Mouse (Mus musculus) erythroid progenitor cell, adult 5-6 weeks (primary cell): ENCODE results near the gene Stmn1. TPM values are rescaled to one million over a fixed set of nuclear protein-coding genes. Genes with fewer than 3 reads are reported as not detected.

Experiments
- ATAC-seq: replicated peaks from 2 replicates; pipeline ENCODE4 v1.8.0; 2016; ENCODE audit warnings: moderate number of reproducible peaks, mild to moderate bottlenecking, moderate TSS enrichment, inconsistent platforms; ENCODE audit not compliant: poor library complexity, low FRiP score, severe bottlenecking
- total RNA-seq, 2 experiments: library from RNA; stranded (forward) in 1 of 2; stranded (reverse) in 1 of 2; fragments of 150-400 nt in 1 of 2; fragments of 186-747, 209-891 nt in 1 of 2; gene quantifications; 2 replicates each; pipeline versions ENCODE4 v1.2.3 to v1.2.4; 2015 to 2017; ENCODE audit warnings: low replicate concordance in 2 of 2

Stmn1 gene
- total RNA-seq (2015; ENCODE audit: low replicate concordance) (429 and 552 TPM in 2 replicates), total RNA-seq (2017; ENCODE audit: low replicate concordance) (378 and 383 TPM in 2 replicates)

DNA sequence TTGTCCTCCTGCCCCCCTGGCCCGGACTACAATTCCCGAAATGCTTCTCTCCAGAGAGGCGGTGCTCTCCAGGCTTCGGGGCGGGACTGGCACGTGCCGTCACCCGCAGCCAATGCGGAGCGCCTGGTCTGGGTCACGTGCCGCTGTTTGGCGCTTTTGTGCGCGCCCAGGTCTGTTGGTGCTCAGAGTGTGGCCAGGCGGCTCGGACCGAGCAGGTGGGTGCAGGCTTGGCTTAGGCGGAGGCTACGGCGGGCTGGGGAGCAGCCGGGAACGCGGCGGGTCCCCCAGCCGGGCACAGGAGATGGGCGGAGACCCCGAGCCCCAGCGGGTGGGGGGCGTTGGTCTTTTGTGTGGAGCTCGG lies at the start of gene Stmn1:
Stmn1 (plus strand) TSS at position 106 of the 361 bp plus-strand sequence.
- ATAC-seq, result peak; percentile 90

DNA sequence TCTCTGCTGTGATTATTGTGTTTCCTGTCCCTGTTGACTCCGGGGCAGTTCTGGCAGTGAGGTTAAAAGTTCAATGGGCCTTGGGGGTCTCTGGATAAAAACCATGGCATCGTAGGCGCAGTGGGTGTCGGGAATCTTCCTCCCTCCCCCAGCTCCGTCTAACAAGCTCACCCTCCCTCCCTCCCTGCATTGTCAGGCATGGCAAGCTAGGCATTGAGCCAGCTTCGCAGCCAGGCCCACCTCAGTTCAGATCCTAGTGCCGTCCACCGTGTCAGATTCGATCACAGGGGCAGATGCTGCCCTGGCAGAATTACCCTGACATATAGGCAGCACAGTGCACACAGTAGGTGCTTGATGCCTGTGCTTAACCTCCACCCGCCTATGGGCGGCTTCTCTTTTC lies 46.1 kb upstream of the Stmn1 start:
- no peak for ATAC-seq

DNA sequence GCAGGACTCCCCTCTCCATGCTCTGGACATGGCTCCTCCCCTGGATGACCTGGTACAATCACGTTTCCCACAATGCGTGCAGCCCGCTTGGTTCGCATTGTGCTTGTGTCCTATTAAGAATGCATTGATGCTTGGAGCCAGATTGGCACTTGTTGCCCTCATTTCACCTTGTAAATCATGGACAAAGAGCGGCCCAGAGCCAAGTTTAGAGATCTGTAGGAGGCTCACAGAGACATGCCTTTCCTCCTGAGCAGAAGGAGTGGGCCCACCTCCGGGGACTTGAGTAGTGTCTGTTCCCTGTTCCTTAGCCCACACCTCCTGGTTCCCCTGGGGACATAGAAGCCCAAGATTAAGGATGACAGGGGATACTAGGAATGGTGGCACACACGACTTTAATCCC lies 44.2 kb upstream of the Stmn1 start:
- no peak for ATAC-seq

DNA sequence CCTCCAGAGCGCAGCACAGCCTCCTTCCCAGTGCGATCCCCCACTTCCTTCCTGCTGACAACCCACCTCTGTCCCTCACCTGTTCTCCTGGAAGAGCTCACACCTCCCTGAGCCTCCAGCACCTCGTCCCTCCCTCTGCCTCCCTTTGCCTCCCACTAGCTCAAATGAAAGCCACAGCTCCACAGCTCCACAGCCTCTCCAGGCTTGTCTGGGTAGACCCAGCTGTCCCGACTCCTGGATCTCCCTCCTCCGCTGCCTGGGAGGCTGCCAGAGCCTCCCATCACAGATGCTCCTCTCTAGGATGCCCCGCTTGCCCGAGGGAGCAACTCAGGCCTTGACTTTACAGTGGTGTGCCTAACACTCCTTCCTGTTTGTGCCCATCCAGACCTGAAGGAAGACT lies 43.0 kb upstream of the Stmn1 start:
- no peak for ATAC-seq

DNA sequence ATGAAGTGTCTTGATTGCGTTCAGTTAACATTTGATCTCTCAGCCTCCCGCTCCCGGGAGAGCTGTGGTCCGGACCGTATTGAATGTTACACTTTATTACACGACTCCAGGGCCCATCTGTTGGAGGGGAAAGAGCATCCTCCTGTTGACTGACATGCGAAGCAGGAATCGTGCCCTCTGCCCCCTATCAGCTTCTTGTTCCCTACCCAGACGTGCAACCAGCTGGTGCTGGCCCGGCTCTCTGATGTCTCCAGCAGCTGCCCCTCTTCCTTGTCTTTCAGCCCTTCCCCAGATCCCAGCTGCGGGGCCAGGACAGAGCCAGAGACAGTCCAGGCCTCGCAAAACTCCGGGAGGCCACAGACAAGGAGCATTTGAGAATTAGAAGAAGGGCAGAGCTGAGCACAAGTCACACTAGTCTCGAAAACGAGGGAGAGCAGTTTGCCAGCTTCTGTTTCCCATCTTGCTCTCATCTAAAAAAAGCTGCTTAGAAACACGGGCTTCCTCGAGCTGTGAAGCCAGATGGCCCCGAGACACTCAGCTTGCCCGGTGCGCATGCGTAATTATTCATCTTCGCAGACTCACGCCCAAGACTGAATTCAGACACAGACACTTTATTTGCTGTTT lies 37.6 kb upstream of the Stmn1 start:
- no peak for ATAC-seq

DNA sequence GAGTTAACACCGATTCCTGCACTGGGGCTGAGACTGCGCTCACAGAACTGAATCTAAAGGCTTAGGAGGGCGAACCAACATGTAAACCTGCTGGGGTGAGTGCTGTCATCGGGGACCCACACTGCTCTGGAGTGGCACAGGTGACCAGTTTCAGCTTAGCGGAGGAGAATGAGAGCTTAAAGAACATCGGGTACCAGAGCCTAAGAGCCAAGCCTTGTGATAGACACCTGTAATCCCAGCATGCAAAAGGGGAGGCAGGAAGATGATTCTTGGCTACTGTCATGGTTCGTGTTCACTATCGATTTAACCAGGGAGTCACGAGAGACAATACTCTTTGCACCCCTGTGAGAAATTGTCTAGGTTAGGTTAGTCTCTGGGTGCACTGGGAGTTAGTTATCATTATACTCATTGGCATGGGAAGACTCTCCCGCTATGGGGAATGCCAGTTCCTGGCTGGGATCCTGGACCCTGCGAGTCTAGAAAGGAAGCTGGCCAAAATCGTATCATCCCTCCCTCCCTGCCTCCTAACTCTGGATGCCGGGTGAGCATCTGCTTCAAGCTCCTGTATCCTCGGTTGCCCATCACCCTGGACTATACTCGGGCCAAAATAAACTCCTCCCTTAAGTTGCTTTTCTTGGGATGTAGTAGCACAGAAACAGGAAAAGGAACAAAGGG lies 35.3 kb upstream of the Stmn1 start:
- ATAC-seq, result no peak

DNA sequence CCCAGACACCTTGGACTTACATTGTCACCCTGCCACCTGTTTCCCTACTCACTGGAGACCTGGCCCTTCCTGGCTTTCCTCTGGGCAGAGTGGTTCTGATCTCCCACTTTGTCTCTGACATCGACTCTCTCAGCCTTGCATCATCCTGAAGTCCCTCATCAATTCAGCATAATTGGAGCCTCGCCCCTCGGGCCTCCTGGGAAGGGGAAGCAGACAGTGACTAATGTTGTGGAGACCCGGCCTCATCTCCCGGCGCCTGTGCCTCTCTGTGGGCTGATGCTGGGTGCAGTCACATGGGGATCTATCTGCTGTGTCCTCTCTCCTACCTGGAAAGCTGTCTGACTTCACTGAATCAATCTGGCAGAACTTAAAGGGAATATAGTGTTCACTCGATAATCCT lies 31.9 kb upstream of the Stmn1 start:
- no peak for ATAC-seq

DNA sequence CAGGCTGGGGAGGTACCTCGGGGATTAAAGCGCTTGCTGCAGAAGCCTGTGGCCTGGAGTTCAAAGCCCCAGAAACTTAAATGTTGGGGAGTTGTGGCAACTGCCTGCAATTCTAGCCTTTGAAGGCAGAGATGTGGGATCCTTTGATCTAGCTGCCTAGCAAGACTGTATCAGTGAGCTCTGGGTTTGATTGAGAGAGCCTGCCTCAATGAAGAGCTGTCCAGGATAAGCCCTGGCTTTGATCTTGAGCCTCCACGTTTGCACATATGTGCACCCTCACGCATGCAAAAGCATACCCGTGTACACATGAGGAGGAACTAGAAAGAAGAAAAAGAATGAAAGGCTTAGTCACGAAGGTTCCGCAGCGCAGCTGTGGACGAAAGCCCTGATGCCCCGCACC lies 31.5 kb upstream of the Stmn1 start:
- no peak for ATAC-seq

DNA sequence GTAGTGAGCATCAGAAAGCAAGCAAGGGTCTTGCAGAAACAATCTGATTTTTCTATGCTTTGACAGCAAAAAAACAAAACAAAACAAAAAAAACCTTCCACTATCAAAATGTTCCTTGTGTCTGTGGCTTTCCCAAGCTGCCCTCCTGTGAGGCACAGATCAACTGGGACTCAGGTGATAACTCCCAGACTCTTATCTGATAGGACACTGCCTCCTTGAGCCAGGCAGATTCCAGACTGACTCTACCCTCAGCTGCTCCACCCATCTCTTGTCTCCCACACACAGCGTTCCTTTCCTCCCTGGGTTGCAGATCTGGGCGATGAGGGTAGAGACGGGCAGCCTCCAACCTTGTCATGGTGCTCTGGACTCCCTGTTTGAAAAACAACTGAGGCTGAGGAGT lies 29.0 kb upstream of the Stmn1 start:
- peak; percentile 75 for ATAC-seq

DNA sequence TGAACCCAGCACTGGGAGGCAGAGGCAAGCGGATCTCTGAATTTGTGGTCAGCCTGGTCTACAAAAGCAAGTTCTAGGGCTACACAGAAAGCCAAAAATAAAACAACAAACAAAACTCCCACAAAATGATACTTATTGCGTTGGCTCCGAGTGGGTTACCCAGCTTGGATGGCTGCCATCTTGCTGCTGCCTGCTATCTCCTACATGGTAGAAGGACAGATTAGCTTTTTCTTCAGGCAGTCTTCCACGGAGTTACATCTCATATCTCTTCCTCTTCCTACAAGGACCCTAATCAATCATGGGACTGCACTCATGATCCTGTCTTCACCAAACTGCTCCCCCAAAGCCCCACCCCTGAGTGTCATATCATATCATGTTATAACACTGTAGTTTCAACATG lies 28.2 kb upstream of the Stmn1 start:
- ATAC-seq, result no peak

DNA sequence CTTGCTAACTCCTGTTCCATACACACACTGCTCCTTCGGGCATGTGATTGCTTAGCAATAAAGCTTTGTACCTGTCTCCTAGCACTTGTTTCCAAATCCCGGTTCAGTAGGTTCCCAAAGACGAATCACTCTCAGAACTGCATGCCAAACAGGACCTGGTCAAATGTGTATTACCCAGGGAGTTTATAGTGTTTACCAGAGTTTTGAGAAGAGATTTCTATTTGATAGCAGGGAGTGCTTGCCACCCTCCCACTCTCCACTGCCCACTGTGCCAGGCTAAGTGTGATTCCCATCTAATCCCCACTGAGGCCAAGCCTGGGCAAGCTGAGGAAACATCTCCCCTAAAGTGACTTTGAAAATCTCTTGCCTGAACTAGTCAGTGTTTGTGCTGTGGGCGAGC lies 25.9 kb upstream of the Stmn1 start:
- no peak for ATAC-seq

DNA sequence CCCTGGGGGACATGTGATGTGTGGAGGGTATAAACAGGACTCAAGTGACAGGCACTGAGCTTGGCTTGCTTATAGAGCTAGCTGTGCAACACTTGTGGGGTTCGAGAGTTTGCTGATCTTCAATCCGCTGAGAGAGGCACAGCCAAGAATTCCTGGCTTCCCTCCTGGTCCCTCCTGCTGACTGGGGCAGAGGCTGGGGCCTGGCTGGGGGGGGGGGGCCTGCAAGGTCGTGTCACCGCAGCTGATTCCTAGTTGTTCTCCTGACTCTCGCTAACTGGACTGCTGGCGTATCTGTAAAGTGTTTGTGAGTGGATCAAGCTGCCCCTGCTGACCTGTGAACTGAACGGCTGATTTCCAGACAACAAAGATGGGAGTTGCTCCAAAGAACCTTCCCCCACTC lies 24.5 kb upstream of the Stmn1 start:
- ATAC-seq, result no peak

DNA sequence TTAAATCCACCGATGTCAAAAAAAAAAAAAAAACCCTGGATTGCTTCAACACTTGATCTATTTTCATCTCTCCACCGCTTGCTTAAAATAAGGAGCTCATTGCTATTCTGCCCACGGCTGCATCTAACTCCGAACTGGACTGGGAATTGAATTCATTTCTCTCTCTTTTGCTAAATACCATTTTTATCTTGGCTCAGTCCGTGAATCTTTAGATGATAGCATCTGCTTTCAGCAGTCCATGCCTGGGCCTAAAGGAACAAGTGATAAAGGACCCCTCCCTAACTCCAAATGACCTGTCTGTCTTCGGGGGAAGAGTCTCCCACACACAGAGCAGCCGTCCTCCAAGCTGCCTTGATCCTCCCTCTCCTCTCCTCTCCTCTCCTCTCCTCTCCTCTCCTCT lies 23.2 kb upstream of the Stmn1 start:
- no peak for ATAC-seq

DNA sequence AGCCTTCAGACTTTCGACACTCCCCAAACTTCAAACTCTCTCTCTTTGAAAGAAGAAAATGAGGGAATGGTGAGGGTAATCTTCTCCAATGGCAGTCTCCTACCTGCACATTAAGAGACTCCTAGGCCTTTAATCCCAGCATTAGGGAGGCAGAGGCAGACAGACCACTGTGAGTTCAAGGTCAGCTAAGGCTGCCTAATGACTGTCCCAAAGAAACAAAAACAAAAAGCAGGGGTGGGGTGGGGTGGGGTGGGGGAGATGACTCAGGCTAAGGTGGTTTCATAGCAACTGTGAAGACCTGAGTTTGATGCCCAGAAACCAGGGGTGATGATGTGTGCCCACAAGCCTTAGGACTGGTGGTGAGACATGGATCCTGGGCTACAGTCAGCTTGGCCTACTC lies 22.6 kb upstream of the Stmn1 start:
- no peak for ATAC-seq

DNA sequence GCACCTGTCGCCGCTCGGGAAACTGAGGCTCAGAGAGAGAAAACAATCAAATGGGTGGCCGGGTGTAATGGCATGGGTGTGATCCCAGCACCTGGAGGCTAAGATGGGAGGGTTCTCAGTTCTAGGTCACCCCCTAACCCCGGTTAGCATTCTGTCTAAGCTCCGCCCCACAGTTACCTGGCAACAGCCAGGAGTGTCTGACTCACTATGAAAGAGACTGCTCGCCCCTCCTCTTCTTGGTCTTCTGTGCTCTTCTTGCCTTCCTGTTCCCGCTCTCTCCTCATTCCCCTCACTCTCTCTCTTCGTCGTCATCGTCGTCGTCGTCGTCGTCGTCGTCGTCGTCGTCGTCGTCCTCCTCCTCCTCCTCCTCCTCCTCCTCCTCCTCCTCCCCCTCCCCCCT lies 20.2 kb upstream of the Stmn1 start:
- no peak for ATAC-seq

DNA sequence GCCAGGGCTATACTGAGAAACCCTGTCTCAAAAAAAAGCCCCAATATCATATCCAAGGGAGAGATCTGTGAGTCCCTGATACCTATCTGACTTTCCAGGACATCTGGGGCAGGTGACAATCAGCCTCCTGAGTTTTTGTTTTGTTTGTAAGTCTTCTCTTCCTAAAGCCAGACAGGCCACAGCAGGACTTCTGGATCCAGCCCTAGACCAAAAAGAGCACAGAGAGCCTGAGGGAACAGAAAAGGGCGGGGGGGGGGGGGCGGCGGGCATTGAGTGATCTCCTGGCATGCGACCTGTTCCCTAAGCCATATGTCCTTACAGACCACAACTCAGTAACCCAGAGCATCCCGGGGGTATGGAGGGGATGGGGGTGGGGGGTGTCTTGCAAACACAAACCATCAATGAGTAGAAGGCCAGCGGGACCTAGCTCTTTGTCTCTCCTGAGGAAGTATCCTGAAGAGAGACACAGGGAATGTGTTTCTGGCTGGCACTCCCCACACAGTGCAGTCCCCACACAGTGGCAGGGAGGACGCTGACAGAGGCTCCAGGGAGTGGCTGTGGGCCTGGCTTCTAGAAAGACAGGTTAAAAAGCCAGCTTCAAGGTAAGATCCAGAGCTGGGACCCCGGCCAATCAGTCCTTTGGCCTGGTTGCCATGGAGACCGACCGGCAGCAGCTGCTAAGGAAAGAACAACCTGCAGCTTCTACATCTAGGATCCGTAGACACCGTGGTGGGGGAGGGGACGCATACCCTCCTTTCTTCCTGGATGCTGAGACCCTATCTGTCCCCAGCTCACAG lies 18.3 kb upstream of the Stmn1 start:
- no peak for ATAC-seq

DNA sequence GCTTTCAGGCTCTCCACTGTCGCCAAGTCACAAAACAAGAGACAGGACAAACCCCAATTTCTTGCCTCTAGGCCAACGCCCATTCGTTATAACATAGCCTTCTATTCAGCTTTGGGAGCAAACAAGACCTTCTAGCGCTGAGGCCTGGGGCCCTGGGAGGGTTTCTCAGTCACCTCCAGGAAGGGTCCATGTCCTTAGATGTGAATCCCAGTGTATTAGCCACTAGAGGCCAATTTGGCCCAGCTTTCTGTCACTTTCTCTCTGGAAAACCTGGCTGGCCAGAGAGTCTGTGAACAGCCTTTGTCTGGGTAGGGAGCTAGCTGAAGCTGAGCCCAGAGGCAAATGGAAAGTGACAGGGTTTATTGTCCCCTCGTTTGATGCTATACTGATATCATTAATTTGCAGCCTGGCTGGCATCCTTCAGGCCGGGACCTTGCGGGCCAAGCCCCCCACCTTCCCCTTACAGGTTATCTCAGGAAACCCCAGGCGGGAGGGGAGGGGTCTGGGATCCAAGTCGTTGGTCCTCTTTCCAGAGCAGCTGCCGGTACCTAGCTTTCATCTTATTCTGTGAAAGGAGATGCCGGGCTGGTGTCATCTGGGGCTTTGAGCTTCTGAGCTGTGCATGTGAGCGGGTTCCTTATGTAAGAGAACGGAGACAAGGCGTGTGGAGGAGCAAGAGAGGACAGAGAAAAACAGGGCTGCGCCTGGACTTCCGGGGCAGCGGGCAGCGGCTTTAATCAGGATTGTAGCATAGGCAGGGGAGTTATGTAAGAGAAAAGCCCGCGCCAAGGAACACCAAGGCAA lies 17.5 kb upstream of the Stmn1 start:
- ATAC-seq, result no peak

DNA sequence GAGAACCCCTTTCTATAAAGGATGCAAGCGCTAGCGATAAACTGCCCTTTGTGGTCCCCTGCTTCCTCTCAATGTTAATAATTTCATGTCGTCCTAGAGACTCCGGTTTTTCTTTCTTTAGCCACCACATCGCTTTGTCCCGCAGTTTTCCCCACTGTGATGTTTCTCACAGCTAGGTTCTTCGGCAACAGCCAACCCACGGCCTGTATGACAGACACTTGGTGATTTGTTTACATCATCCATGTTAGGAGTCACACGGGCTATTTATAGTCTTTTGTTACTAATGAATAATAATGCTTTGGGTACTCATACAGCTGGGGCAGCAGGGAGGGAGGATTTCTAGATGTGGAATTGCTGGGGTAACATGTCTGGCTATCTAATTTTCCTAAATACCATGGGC lies 16.6 kb upstream of the Stmn1 start:
- ATAC-seq, result no peak

DNA sequence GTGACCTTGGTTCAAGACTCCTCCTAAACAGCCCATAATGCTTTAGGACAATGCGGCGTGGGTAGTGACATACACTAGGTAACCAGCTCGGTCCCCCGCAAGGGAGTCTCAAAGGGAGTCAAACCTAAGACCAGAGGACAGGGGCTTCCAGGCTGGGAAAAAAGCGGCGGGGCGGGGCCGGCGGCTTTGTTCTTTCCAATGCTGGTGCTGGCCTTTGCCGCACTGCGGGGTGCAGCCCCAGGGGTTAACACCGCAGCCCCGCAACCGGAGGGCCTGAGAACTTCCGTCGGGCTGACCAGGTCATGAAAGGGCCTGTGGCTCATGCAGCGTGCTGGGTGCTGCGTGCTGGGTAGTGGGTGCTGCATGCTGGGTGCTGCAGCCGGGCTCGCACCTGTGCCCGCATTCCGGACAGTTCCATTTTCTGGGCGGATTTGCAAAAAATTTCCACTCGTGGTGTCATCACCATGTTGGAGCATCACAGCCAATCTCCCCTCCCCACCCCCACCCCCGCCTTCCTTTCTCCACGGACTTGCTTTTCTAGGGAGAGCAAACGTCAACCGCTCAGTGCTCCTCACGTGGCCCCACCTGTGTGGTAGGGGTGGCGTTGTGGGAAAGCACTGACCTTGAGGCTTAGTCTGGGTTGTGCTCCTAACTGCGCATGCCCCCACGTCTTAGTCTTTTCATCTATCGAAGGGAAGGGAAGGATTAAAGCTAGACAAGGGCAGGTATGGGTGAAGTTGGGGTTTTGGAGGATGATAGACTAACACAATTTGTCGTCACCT lies 14.3 kb upstream of the Stmn1 start:
- no peak for ATAC-seq

DNA sequence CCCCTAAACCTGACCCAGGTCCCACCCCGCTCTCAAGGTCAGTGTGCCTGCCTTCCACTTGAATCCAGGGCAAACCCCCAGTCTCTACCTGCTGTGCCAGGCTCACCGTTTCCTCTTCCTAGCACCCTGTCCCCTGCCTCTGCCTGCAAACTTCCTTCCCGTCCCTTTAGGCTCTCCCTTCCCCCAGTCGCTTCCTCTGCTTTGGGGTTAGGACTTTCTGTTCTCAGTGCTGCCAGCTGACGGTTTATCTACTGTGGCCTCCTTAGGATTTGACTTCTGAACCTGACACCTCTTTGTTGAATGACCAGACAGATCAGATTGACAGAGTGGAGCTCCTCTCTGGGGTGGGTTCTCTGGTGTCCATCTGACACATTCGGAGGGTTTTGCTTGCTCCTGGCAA lies 12.8 kb upstream of the Stmn1 start:
- ATAC-seq, result no peak
